Mouse (Mus musculus): ENCODE measurements at regions not wholly inside any gene's neighbourhood (a gene's known extent, or its start where the extent isn't known, plus 50 kb on each side); places are given as distances from the start of the nearest gene placed in this dataset.

- no peak overlapping the region for H3K4me2 ChIP-seq (replicated peaks; ENCODE audit: low read depth, low read length)
- H3K9ac ChIP-seq (ENCODE audit: low read depth, low read length) = no peak overlapping the region
- WGBS = 86% methylated on average over 6 of the region's 6 CpGs
- H3K27ac ChIP-seq (ENCODE audit: low read depth, low read length) = no peak overlapping the region
- H3K9me3 ChIP-seq (ENCODE audit: control insufficient read depth, low read length) = no peaks in the 10 kb centered on the region
- no peak for ATAC-seq (ENCODE audit: low FRiP score, low TSS enrichment)
- H3K4me3 ChIP-seq (ENCODE audit: low read length) = no peak overlapping the region
- H3K27me3 ChIP-seq (ENCODE audit: control insufficient read depth, insufficient read depth, low read length) = no peaks in the 10 kb centered on the region
- H3K4me1 ChIP-seq (ENCODE audit: control insufficient read depth, insufficient read depth, low read length) = 0 out of 2 replicates have a peak, but pooled peaks cover 6% of the 10 kb centered on the region
- no peaks in the 10 kb centered on the region for H3K36me3 ChIP-seq (ENCODE audit: control insufficient read depth, insufficient read depth, low read length)
Measured at GRCm38 (mm10) chr10:39241922-39242321, 78.3 kb upstream of the Ccn6 start.

GRCm38 (mm10) chr10:39241486-39241885, 77.9 kb upstream of the Ccn6 start:
- Histone ChIP-seq H3K27me3 (ENCODE audit: control insufficient read depth, insufficient read depth, low read length) (no peaks in the 10 kb centered on the region), H3K4me2 (replicated peaks; ENCODE audit: low read depth, low read length) (no peak overlapping the region), H3K9me3 (ENCODE audit: control insufficient read depth, low read length) (no peaks in the 10 kb centered on the region), H3K36me3 (ENCODE audit: control insufficient read depth, insufficient read depth, low read length) (no peaks in the 10 kb centered on the region), H3K9ac (ENCODE audit: low read depth, low read length) (no peak overlapping the region), H3K4me3 (ENCODE audit: low read length) (no peak overlapping the region), H3K27ac (ENCODE audit: low read depth, low read length) (no peak overlapping the region), H3K4me1 (ENCODE audit: control insufficient read depth, insufficient read depth, low read length) (0 out of 2 replicates have a peak, but pooled peaks cover 6% of the 10 kb centered on the region)
- no peak for ATAC-seq (ENCODE audit: low FRiP score, low TSS enrichment)
- WGBS = 85% methylated on average over 3 of the region's 3 CpGs

GRCm38 (mm10) chr10:39240966-39241365, 77.4 kb upstream of the Ccn6 start:
- no peak overlapping the region for H3K27ac ChIP-seq (ENCODE audit: low read depth, low read length)
- H3K4me1 ChIP-seq (ENCODE audit: control insufficient read depth, insufficient read depth, low read length) = 0 out of 2 replicates have a peak, but pooled peaks cover 6% of the 10 kb centered on the region
- no peaks in the 10 kb centered on the region for H3K36me3 ChIP-seq (ENCODE audit: control insufficient read depth, insufficient read depth, low read length)
- no peak overlapping the region for H3K4me3 ChIP-seq (ENCODE audit: low read length)
- H3K9me3 ChIP-seq (ENCODE audit: control insufficient read depth, low read length) = no peaks in the 10 kb centered on the region
- 93% methylated on average over 7 of the region's 7 CpGs for WGBS
- no peaks in the 10 kb centered on the region for H3K27me3 ChIP-seq (ENCODE audit: control insufficient read depth, insufficient read depth, low read length)
- no peak overlapping the region for H3K4me2 ChIP-seq (replicated peaks; ENCODE audit: low read depth, low read length)
- ATAC-seq (ENCODE audit: low FRiP score, low TSS enrichment) = no peak
- H3K9ac ChIP-seq (ENCODE audit: low read depth, low read length) = no peak overlapping the region

- 0 out of 2 replicates have a peak, but pooled peaks cover 6% of the 10 kb centered on the region for H3K4me1 ChIP-seq (ENCODE audit: control insufficient read depth, insufficient read depth, low read length)
- H3K9me3 ChIP-seq (ENCODE audit: control insufficient read depth, low read length) = no peaks in the 10 kb centered on the region
- H3K36me3 ChIP-seq (ENCODE audit: control insufficient read depth, insufficient read depth, low read length) = no peaks in the 10 kb centered on the region
- no peak overlapping the region for H3K4me3 ChIP-seq (ENCODE audit: low read length)
- 0 out of 2 replicates have a peak overlapping the region, but pooled peaks have one; percentile 1 for H3K4me2 ChIP-seq (replicated peaks; ENCODE audit: low read depth, low read length)
- no peaks in the 10 kb centered on the region for H3K27me3 ChIP-seq (ENCODE audit: control insufficient read depth, insufficient read depth, low read length)
- WGBS = 45% methylated on average over 11 of the region's 11 CpGs
- no peak overlapping the region for H3K27ac ChIP-seq (ENCODE audit: low read depth, low read length)
- H3K9ac ChIP-seq (ENCODE audit: low read depth, low read length) = no peak overlapping the region; the same call in 1 of the 2 replicates
- no peak for ATAC-seq (ENCODE audit: low FRiP score, low TSS enrichment)
Measured at GRCm38 (mm10) chr10:39240178-39240791, 76.7 kb upstream of the Ccn6 start.

GRCm38 (mm10) chr10:39239498-39240177, 76.0 kb upstream of the Ccn6 start:
- no peaks in the 10 kb centered on the region for H3K36me3 ChIP-seq (ENCODE audit: control insufficient read depth, insufficient read depth, low read length)
- WGBS = 15% methylated on average over 17 of the region's 17 CpGs
- 0 out of 2 replicates have a peak, but pooled peaks cover 6% of the 10 kb centered on the region for H3K4me1 ChIP-seq (ENCODE audit: control insufficient read depth, insufficient read depth, low read length)

GRCm38 (mm10) chr10:39238596-39238995, 75.0 kb upstream of the Ccn6 start:
- H3K4me2 ChIP-seq (replicated peaks; ENCODE audit: low read depth, low read length) = no peak overlapping the region
- H3K9ac ChIP-seq (ENCODE audit: low read depth, low read length) = no peak overlapping the region
- no peak overlapping the region for H3K27ac ChIP-seq (ENCODE audit: low read depth, low read length)
- no peaks in the 10 kb centered on the region for H3K9me3 ChIP-seq (ENCODE audit: control insufficient read depth, low read length)
- no peaks in the 10 kb centered on the region for H3K27me3 ChIP-seq (ENCODE audit: control insufficient read depth, insufficient read depth, low read length)
- H3K36me3 ChIP-seq (ENCODE audit: control insufficient read depth, insufficient read depth, low read length) = no peaks in the 10 kb centered on the region
- ATAC-seq (ENCODE audit: low FRiP score, low TSS enrichment) = no peak
- WGBS = 55% methylated on average over 10 of the region's 10 CpGs
- H3K4me1 ChIP-seq (ENCODE audit: control insufficient read depth, insufficient read depth, low read length) = 0 out of 2 replicates have a peak, but pooled peaks cover 6% of the 10 kb centered on the region
- no peak overlapping the region for H3K4me3 ChIP-seq (ENCODE audit: low read length)

More at GRCm38 (mm10) chr10:39239498-39240177, 76.0 kb upstream of the Ccn6 start:
- H3K27me3 ChIP-seq (ENCODE audit: control insufficient read depth, insufficient read depth, low read length) = no peaks in the 10 kb centered on the region
- ATAC-seq (ENCODE audit: low FRiP score, low TSS enrichment) = peak; percentile 82
- no peak overlapping the region for H3K4me3 ChIP-seq (ENCODE audit: low read length)
- no peaks in the 10 kb centered on the region for H3K9me3 ChIP-seq (ENCODE audit: control insufficient read depth, low read length)
- no peak overlapping the region for H3K27ac ChIP-seq (ENCODE audit: low read depth, low read length)
- H3K9ac ChIP-seq (ENCODE audit: low read depth, low read length) = no peak overlapping the region; the same call in 1 of the 2 replicates
- 0 out of 2 replicates have a peak overlapping the region, but pooled peaks have one; percentile 1 for H3K4me2 ChIP-seq (replicated peaks; ENCODE audit: low read depth, low read length)

- no peak overlapping the region for H3K4me2 ChIP-seq (replicated peaks; ENCODE audit: low read depth, low read length)
- H3K9ac ChIP-seq (ENCODE audit: low read depth, low read length) = no peak overlapping the region
- ATAC-seq (ENCODE audit: low FRiP score, low TSS enrichment) = no peak
- no peaks in the 10 kb centered on the region for H3K9me3 ChIP-seq (ENCODE audit: control insufficient read depth, low read length)
- no peaks in the 10 kb centered on the region for H3K27me3 ChIP-seq (ENCODE audit: control insufficient read depth, insufficient read depth, low read length)
- H3K36me3 ChIP-seq (ENCODE audit: control insufficient read depth, insufficient read depth, low read length) = no peaks in the 10 kb centered on the region
- 0 out of 2 replicates have a peak, but pooled peaks cover 6% of the 10 kb centered on the region for H3K4me1 ChIP-seq (ENCODE audit: control insufficient read depth, insufficient read depth, low read length)
- WGBS = 89% methylated on average over 4 of the region's 4 CpGs
- no peak overlapping the region for H3K27ac ChIP-seq (ENCODE audit: low read depth, low read length)
- no peak overlapping the region for H3K4me3 ChIP-seq (ENCODE audit: low read length)
Measured at GRCm38 (mm10) chr10:39237549-39237948, 74.0 kb upstream of the Ccn6 start.

GRCm38 (mm10) chr10:39233926-39234450, 70.4 kb upstream of the Ccn6 start:
- Histone ChIP-seq H3K4me3 (ENCODE audit: low read length) (no peak overlapping the region), H3K27me3 (ENCODE audit: control insufficient read depth, insufficient read depth, low read length) (no peaks in the 10 kb centered on the region), H3K9ac (ENCODE audit: low read depth, low read length) (no peak overlapping the region), H3K4me1 (ENCODE audit: control insufficient read depth, insufficient read depth, low read length) (no peaks in the 10 kb centered on the region), H3K9me3 (ENCODE audit: control insufficient read depth, low read length) (no peaks in the 10 kb centered on the region), H3K36me3 (ENCODE audit: control insufficient read depth, insufficient read depth, low read length) (no peaks in the 10 kb centered on the region), H3K4me2 (replicated peaks; ENCODE audit: low read depth, low read length) (no peak overlapping the region), H3K27ac (ENCODE audit: low read depth, low read length) (no peak overlapping the region)
- ATAC-seq (ENCODE audit: low FRiP score, low TSS enrichment) = no peak
- WGBS = 88% methylated on average over 8 of the region's 8 CpGs

- Histone ChIP-seq H3K9ac (ENCODE audit: low read depth, low read length) (no peak overlapping the region), H3K36me3 (ENCODE audit: control insufficient read depth, insufficient read depth, low read length) (no peaks in the 10 kb centered on the region), H3K4me3 (ENCODE audit: low read length) (no peak overlapping the region), H3K9me3 (ENCODE audit: control insufficient read depth, low read length) (no peaks in the 10 kb centered on the region), H3K4me2 (replicated peaks; ENCODE audit: low read depth, low read length) (no peak overlapping the region), H3K27me3 (ENCODE audit: control insufficient read depth, insufficient read depth, low read length) (no peaks in the 10 kb centered on the region), H3K27ac (ENCODE audit: low read depth, low read length) (no peak overlapping the region), H3K4me1 (ENCODE audit: control insufficient read depth, insufficient read depth, low read length) (no peaks in the 10 kb centered on the region)
- ATAC-seq (ENCODE audit: low FRiP score, low TSS enrichment) = no peak
- 85% methylated on average over 7 of the region's 7 CpGs for WGBS
Measured at GRCm38 (mm10) chr10:39233191-39233590, 69.6 kb upstream of the Ccn6 start.

All from kidney, embryonic 14.5 days (tissue).